Mouse (Mus musculus): ENCODE measurements around the gene Ppp1r35.

Ppp1r35 gene

DNA sequence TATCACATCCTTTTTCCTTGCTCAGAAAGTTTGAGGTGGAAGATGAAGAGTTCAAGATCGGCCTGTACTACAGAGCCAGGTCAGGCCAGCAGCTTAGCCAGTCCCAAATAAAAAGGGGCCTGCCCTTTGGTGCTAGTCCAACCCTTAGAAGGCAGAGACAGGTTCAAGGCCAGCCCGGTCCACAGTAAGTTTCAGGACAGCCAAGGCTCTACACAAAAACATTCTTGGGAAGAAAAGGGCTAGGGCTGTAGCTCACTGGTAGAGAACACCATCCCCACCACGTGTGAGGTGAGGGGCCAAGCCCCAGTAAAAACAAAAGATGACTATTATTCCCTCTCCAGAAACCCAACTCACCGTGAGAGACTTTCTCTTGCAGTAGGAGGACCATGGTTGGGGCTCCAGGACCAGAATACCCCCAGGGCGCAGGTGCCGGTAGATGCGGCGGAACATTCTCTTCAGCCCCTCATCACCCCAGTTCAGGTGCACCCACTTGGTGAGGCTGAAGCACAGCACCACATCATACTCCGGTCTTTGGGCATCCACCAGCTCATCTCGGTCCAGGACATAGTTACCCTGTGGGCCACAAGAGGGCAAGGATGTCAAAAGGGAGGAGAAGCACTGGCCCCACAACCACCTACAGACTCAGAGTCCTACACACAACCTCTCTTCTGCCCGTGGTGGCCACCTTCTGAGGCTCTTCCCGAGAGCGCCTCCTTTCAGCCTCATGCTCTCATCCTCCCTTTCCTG lies 4.3 kb downstream of the Ppp1r35 start:
- no peak for DNase-seq (ENCODE audit: low spot score)

DNA sequence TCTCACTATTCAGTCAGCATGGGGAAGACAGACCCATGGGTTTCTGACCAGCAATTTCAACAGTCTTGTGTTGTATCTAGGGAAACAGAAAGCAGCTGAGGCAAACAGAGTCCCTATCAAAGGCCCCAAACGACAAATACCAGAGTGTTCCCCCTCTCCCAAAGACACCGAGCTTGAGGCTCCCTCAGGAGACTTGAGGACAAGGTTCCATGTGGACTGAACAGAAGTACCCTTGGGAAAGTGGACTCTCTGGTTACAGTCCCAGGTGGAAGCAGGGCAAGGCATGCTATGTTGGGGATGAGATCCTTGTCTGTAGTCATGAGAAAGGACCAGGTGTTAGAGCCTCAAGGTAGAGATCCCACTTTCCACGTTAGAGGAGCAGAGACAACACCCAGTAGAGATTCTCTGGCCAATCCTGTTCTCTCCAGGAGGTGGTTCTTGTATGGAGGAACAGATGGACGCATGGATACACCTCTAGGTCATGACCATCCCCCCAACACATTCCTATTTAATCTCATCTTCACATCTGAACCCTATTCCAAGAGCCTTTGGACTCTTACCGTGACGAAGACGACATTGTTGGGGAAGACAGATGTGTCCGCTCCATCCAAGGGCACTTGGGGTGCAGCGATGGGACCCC lies 5.4 kb downstream of the Ppp1r35 start:
- DNase-seq (ENCODE audit: low spot score) = no peak

DNA sequence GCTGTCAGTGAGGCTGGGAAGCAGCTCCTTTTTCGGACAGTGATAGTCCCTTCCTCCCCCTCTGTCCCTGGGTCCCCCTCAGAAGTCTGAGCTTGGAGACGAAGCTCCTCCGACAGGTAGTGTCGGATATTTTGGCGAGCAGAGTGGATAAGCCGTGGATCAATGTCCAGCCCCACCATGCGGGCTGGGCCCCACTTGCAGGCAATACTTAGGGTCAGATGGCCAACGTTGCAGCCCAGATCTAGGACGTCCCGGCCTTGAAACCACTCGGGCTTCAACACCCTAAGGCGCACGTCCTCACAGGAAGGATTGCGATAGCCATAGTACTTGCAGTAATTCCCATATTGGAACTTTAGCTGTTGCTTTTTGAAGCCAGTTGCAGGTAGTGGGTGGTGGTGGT lies 5.9 kb downstream of the Ppp1r35 start:
- DNase-seq (ENCODE audit: low spot score) = no peak

DNA sequence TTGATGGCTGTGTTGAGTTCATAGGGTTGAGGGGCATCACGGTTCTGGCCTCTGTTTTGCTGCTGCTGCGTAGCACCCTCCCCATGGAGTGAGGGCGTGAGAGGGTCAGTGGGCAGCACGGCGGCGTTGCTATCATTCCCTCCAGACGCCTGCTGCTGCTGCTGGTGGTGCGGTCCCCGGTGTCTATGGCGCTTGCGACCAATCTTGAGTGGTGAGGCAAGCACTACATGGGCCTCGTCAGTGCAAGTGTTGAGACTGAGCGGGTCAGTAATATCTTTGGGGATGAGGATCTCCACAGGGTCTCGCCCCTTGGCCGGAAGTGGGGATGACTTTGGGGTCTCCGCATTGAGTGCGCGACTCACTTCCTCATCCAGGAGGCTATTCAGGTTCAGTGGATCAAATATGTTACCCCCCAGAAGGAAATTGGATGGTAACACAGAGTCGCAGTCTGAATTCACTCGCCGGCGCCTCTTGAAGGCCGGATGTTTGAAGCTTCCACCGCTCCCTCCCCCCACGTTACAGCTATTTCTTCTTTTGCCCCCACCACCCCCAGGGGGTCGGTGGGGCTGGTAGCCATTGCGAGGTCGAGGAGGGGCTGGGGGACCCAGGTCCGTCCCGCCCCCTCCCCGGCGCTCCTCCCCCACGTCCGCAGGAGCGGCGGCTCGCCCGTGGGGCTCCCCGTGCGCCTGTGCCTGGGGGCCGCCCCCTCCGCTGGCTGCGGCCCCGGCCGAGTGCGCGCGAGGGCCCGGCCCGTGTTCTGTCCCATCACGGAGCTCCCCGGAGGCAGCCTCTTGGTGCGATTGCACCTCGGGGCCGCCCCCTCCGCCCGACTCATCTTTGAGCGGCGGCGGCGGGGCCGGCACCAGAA lies 6.7 kb downstream of the Ppp1r35 start:
- no peak for DNase-seq (ENCODE audit: low spot score)

DNA sequence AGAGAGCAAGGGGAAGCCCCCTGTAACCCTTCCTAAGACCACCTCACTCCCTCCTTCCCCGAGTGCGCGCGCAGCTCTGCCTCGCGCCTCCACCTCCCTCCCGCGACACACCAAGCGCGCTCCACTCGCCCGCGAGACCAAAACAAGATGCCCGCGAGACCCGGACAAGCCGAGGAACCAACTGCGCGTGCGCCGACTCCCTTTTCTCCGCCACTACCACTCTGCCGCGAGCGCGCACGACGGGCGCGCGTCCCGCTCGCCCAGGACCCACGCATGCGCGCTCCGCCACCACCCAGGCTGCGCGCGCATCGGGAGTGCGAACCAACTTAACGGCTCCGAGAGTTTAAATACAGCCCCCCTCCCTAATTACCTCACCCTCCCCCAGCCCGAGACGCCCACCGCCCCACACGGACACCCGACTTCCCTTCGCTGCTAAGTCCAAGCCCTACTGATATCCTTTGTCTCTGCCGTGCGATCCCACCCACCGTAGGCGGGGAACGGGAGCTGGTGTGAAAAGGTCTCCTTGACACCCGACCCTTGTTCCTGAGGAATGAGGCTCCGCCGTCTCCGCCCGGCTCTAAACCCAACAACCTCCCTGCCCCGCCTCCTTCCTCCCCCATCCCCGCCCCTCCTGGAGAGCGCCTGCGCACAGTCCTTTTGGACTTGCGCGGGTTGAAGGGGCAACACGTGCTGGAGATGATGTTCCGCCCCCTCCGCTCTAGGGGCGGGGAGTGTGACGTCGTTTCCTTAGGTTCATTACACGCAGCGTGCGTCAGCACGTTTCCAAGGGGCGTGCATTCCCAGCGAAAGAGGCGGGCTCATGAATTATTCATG lies 7.7 kb downstream of the Ppp1r35 start:
- DNase-seq (ENCODE audit: low spot score) = peak; percentile 99

DNA sequence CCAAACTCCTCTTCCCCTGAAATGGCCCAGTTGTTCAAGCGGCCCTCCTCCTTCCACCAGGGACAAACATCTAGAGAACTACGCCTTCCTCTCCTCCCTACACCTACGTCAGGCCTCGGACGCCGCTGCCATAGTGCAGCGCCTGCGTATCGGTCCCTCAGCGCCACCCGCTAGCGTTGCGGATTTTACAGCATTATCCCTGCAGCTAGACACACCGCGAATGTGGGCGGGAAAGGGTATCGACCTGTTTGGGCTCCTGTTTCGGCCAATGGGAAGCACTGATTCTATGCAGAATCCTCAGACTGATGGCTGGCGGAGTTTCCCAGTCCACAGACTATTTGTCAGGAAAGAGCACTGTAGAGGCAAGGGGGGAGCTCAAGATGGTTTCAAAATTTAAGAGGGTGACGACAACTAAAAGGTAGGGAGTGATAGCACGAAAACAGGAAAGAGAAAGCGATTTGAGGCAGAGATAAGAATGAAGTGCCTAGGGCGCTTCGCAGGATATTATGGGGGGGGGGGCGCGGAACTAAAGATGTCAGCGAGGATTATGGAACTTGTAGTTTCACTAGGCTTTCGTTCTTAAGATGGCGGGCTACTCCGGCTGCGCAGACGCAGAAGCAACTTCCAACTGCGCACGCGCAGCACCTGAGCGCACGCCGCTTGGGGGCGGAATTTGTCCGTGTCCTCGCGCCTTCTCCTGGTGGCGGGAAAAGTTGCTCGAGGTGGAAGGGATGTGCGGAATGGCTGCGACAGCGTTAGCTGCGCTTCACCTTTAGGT lies 8.7 kb downstream of the Ppp1r35 start, which contains the start of the genes Mepce and Zcwpw1:
Mepce (minus strand) TSS at position 505 of the 778 bp plus-strand sequence.
Zcwpw1 (plus strand) TSS at position 648 of the 778 bp plus-strand sequence.
- peak; percentile 95 for DNase-seq (ENCODE audit: low spot score)

DNA sequence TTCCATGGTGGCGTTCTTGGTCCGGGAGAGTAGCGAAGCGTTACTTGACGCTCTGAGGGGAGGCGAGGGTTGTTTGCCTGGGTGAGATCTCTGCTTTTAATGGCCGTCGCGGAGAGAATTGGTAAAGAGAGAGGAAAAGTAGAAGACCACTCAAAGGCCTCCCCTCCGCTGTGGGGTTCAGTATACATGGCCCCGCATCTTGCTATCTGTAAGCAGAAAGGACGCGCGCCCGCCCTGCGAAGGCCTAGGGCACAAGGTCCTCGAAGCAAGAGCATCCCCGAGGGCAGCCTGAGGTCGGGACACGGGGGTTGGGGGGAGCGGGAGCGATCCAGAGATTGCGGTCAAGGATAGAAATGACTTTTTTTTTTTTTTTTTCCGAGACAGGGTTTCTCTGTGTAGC lies 9.5 kb downstream of the Ppp1r35 start:
- DNase-seq (ENCODE audit: low spot score) = no peak

DNA sequence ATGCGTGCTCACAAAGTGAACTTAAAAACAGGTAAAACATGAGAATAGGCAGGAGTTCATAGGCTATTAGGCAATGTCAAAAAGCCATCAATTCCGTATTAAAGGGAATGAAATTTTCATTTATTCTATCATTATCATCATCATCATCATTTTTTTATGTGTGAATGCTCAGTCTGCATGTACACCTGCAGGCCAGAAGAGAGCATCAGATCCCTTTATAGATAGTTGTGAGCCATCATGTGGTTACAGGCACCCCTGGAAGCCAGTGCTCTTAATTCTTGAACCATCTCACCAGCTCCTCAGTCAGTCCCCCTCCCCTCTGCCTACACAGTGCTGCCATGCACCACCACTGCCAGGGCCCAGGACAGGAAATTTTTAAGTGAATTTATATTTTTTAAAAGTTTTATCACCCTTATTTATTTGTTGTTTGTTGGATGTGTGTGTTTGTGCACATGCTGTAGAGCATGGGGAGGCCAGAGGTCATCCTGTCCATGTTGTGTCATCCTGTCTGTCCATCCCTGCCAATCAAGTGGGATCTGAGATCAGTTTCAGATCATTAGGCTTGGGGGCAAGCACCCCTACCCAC lies 10.4 kb downstream of the Ppp1r35 start:
- no peak for DNase-seq (ENCODE audit: low spot score)

DNA sequence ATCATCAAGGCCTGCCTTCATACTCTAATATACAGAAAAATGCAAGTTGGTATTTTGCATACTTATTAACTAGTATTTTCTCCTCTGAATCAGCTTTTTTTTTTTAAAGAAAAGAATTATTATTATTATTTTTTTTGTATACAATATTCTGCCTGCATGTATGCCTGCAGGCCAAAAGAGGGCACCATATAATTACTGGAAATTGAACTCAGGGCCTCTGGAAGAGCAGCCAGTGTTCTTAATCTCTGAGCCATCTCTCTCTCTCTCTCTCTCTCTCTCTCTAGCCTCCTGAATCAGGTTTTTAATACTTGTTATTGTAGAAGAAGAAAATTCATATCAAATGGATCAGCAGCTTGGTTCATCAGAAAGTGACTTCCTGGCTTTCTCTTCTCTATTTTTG lies 12.9 kb downstream of the Ppp1r35 start:
- no peak for DNase-seq (ENCODE audit: low spot score)

DNA sequence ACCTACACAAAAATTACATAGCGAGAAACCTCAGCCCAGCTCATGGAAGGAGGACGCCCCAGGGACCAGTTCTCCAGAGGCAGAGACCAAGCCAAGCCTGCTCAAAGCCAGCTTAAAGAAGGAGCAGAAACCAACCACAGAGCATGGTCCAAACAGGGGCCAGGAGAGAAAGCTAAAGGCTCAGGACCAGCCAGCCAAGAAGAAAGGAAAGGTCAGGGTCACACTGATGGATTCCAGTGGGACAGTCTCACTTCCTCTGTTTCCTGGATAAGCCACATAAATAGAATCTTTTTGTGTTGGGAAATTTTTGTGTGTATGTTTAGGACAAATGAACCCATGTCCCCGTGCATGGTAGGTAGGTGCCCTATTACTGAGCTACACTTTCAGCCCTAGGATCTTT lies 18.0 kb downstream of the Ppp1r35 start:
- no peak for DNase-seq (ENCODE audit: low spot score)

DNA sequence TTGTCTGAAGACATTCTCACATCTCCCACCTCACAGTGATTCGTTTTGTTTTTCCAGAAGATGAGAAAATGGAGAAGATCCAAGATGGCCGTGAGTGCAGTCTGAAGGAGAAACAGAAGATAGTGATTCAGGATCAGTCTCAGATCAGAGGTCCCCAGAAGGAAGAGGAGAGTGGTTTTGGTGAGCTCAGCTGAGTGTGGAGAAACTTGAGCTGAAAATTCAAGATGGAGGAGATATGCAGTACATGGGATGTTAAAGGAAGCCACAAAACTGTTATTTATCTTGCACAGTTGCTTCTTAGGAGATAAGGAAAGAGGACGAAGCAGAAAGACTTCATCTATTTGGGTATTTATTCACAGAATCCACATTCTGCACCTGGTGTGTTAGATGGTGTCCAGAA lies 22.3 kb downstream of the Ppp1r35 start:
- DNase-seq (ENCODE audit: low spot score) = no peak

DNA sequence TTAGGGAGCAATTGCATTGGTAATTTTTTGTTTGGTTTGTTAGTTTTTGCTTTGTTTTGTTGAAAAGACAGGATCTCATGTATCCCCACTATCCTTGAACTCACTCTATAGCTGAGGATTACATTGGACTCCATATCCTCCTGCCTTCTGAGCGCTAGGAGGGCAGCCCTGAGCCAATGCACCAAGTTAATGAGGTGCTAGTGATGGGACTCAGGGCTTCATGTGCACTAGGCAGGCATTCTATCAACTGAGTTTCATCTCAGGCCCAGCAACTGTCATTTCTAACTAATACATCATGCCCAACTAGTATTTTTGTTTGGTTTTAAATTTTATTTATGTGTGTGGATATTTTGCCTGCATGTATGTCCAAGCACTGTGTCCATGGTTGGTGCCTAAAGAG lies 27.5 kb downstream of the Ppp1r35 start:
- DNase-seq (ENCODE audit: low spot score) = no peak

DNA sequence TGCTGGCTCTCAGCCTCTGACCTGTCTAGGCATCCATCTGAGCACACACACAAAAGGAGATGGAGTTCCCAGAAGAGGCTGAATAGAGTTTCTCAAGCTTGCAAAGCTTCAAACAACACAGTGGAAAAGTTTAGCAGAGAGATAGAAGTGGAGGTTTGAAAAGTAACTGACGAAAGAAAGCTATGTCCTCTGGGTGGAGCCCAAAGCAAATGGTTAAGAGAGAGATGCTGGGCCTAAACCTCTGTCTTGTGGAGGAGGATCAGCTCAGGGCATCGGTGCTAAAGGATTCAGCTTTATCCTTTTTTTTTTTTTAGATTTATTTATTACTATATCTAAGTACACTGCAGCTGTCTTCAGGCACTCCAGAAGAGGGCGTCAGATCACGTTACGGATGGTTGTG lies 29.7 kb downstream of the Ppp1r35 start:
- no peak for DNase-seq (ENCODE audit: low spot score)

DNA sequence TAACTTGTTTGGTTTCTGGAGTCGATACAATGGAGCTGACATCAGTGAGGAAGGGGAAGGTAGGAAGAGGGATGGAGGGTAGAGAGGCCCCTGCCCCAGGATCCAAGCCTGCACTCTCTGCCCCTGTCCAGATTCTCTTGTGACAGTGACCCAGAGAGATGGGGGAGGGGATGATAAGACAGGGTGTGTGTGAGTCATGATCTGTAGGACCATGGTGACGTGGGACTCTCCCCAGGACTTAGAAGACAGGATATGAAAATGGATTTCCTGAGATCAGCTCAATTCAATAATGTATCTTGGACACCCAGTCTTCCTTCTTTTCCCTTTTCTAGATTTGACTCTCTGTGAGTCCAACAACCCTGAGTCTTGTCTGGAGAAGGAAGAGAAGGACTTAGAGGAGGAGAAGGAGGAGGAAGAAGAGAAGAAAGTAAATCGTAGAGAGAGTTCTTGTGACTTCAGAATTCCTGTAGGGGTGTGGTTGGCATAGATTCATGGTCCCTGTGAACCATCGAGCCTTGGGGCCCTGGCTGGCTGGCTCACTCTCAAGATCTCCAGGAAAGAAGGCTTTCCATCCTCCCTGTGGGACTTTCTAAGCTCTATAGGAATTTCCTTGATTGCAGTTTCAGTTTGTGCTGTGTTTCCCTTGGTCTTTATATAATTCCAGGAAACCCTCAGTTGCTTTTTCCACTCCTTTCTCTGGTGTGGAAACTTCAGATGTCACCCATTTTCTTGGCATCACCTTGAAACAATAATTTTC lies 39.0 kb downstream of the Ppp1r35 start:
- no peak for DNase-seq (ENCODE audit: low spot score)

DNA sequence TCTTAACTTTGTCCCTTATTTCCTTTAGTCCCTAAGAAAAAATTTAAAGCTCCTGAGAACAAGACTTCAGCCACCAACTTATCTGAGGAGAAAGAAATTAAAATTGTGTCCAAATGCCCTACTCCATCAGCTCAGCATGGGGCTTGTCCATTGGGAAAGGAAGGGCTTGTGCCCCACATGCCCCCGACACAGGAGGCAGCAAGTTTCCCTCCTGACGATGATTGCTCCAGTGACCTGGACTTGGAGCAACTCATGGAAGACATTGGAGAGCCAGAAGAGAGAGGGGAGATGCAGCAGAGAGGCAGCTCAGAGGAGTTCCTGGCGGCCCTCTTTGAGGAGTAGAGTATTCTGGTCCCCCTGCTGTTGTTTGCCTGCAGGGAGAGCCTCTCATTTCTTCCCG lies 43.5 kb downstream of the Ppp1r35 start:
- DNase-seq (ENCODE audit: low spot score) = no peak

DNA sequence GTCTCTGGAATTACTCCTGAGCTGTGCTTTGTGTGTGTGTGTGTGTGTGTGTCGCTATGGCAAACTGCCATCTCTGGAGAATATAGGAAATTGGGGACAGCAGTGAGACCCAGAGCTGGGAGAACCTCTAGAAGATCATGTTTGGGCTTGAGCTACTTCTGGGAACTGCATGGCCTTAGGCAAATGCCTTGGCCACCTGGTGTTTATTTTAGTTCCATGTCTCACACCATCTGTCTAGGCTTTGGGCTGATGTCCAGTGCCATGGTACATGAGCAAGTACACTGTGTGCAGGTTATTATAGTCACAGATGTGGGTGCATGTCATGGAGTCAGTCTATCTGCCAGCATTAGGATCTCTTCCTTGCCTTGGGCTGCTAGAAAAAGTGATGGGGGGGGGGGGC lies 44.0 kb downstream of the Ppp1r35 start:
- DNase-seq (ENCODE audit: low spot score) = no peak

DNA sequence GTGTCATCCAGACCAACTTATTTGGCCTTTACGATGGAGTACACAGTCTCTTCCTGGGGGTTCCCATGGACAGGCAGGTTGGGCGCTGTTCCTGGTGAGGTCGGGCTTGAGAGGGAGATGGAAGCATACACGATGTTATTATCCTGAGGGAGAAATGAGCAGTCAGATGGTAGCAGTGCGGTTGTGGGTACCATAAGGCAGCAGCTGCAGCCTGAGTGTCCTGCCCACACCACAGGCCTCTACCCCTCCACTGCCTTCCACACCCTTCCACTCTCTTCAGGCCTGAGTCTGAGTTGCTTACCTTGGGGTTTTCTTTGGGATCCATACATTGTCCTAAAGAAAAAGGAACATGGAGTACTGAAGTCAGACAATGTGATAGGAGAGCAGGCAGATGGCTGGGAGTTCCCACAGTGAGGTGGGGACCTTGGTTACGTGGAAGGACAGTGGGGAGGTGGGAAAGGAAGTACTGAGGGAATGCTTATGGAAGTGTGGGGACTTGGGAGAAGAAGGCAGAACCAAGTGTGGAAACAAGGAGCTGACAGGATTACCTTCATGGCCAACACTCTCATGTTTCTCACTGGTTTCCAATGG lies 44.9 kb downstream of the Ppp1r35 start:
- DNase-seq (ENCODE audit: low spot score) = no peak

DNA sequence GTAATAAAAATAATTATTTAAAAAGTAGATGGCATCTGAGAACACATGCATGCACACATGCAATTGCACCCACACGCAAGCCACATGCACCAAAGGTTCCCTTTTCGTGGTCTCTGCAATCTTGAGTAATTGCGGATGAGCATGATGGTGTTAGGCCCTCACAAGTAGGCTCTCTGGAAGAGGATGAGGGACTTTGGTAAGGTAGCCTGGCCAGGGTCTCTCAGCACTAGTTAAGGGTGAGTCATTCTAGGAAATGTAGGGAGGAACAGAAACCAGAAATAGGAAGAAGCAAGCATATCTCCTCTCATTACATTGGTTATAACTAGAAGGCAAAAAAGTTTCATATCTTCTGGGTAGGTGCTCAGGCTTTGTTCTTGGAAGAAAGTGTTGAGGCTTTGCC lies 46.4 kb downstream of the Ppp1r35 start:
- no peak for DNase-seq (ENCODE audit: low spot score)

DNA sequence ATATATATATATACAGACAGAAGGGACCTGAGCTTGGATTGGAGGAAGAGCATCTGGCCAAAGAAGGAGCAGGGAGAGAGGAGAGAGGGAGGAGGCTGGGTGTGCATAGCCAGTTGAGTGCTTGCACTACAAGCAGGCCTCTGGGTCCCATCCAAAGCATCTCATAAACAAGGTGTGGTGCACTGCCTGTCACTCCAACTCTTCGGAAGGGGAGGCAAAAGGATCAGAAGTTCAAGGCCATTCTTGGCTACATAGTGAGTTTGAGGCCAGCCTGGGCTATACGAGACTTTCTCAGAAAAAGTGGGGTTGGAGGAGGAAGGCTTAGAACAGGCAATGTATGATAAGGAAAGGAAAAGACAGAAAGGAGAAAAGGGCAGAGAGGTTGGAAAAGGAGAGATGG lies 47.3 kb downstream of the Ppp1r35 start:
- DNase-seq (ENCODE audit: low spot score) = no peak

DNA sequence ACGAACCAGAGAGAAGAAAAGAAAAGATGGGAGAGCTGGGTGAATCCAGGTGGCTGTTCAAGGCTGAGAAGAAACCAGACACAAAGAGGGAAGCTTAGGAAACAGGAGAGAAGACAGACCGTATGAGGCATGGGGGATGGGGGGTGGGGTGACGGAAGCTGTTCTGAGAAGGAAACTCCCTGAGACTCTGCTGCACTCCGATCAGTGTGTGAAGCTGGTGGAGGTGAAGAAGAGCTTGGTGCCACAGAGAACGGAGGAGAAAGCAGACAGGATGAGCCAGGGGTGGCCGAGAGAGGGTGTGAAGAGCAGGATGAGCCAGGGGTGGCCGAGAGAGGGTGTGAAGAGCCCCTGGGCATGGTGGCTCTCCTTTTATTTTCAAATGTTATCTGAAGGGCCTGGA lies 47.8 kb downstream of the Ppp1r35 start:
- no peak for DNase-seq (ENCODE audit: low spot score)

All from T-cell, adult 2 months (primary cell).